Mouse (Mus musculus) stomach, embryonic 14.5 days (tissue): ENCODE measurements around the gene Negr1. TPM values are rescaled to one million over a fixed set of nuclear protein-coding genes. Genes with fewer than 3 reads are reported as not detected.

Experiments used
- ATAC-seq: fragments of 200-750 bp; cut with Nextera tagmentation; 2 replicates; pipeline ENCODE4 v1.8.0; 2017; ENCODE audit warnings: low read depth, moderate TSS enrichment; ENCODE audit not compliant: insufficient number of reproducible peaks, insufficient read depth, low FRiP score
- H3K27ac ChIP-seq: fragments of 300-500 bp; sonication (generic); 2 replicates; pipeline ENCODE4 v1.5.1; 2014; ENCODE audit warnings: mild to moderate bottlenecking, low read length, moderate library complexity, mixed read lengths
- H3K27me3 ChIP-seq: fragments of 300-500 bp; sonication (generic); 2 replicates; pipeline ENCODE4 v1.6.1; 2014; ENCODE audit warnings: low read length, control low read depth, mixed read lengths; ENCODE audit not compliant: control insufficient read depth, insufficient read depth
- H3K36me3 ChIP-seq: fragments of 300-500 bp; sonication (generic); 2 replicates; pipeline ENCODE4 v1.6.1; 2014; ENCODE audit warnings: mild to moderate bottlenecking, control low read depth, low read length, moderate library complexity, mixed read lengths; ENCODE audit not compliant: control insufficient read depth, insufficient read depth
- H3K4me1 ChIP-seq: fragments of 300-500 bp; sonication (generic); 2 replicates; pipeline ENCODE4 v1.6.1; 2014; ENCODE audit warnings: low read length, control low read depth, mixed read lengths; ENCODE audit not compliant: control insufficient read depth, insufficient read depth
- H3K4me2 ChIP-seq: fragments of 300-500 bp; sonication (generic); replicated peaks from 2 replicates; pipeline ENCODE4 v1.6.1; 2014; ENCODE audit warnings: low read depth, low read length, control low read depth
- H3K4me3 ChIP-seq: fragments of 300-500 bp; sonication (generic); 2 replicates; pipeline ENCODE4 v1.5.1; 2014; ENCODE audit warnings: low read depth, low read length, control low read depth
- H3K9ac ChIP-seq: fragments of 300-500 bp; sonication (generic); replicated peaks from 2 replicates; pipeline ENCODE4 v1.6.1; 2014; ENCODE audit warnings: low read depth, mild to moderate bottlenecking, control low read depth, low read length, moderate library complexity, mixed read lengths
- H3K9me3 ChIP-seq: fragments of 300-500 bp; sonication (generic); 2 replicates; pipeline ENCODE4 v1.6.1; 2016; ENCODE audit warnings: low read depth, low read length, control low read depth; ENCODE audit not compliant: control insufficient read depth
- WGBS: fragments of 180-500 bp; shearing (Covaris S2); extraction: QIAGEN DNeasy Blood & Tissue Kit; methylation state at CpG from one replicate; pipeline ENCODE4 v1.1.7; 2014; 5-methylcytosine and 5-hydroxymethylcytosine counted together
- polyA plus RNA-seq: library from polyadenylated mRNA; unstranded; fragments of >200 nt; fragmentation: Nextera tagmentation; extraction: Ambion mirVana; gene quantifications from 2 replicates; pipeline ENCODE4 v1.2.1, GENCODE M21; 2014

The Negr1 gene
- polyA plus RNA-seq, 1 experiment from 2014 or later: 9.8 TPM

DNA sequence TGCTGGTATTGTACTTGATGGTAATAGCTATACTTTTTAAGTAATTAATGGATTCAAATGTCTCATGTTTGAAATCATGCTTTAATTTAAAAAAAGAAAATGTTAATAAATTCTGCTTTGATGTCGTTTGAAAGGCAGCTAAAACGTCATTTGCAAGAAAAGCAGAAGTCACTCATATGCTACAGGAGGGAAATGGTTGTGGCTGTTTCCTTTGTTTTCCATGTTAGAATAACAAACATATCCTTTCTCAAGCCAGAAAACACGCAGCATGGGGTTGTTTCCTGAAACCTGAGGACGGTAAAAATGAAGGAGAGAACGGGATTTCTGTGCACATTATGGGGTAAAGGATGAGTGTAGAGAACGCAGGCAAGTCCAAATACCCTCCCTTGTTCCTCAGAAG lies 798.2 kb downstream of the Negr1 start:
- no peak overlapping the region for H3K4me2 ChIP-seq
- no peak overlapping the region for H3K9ac ChIP-seq
- no peak for ATAC-seq
- H3K27ac ChIP-seq: no peak overlapping the region
- H3K4me3 ChIP-seq: no peak overlapping the region
- no peaks in the 10 kb centered on the region for H3K4me1 ChIP-seq
- H3K36me3 ChIP-seq: no peaks in the 10 kb centered on the region
- H3K27me3 ChIP-seq: no peaks in the 10 kb centered on the region
- H3K9me3 ChIP-seq: no peaks in the 10 kb centered on the region
- 77% methylated on average over 6 of the region's 6 CpGs for WGBS
